ENCODE assay signal across 20 mouse cellular contexts in the genomic region with DNA sequence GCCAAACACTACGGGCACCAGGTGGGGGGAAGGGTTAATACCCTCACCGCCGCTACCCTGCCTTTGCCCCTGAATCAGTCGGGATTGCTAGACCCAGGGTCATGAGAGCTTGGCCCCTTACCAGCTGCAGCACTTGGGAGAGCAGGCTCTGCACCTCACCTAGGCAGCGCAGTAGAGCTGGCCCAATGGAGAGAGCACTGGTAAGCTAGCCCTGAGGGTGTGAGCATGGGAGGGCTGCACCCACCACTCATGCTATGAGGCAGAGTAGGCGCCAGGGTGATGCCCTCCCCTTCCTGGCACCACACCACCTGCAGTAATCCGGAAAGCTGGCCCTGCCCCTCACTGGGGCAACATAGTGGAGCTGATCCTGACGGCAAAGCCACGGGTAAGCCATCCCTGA.
DNase-seq lines count a peak whose midpoint lies in the region; ATAC-seq and TF ChIP-seq lines count a peak whose summit lies in the region.
"Had no signal": no experiment of that assay in that cellular context is flagged by ENCODE, and none has a peak within 500 bp of the region (broad histone marks: within the 10 kb centered on the region; RNA-seq: fewer than 3 reads in every experiment).

No protein-coding gene starts in this region.

- no peaks in the 10 kb centered on the region for H3K36me3 ChIP-seq in heart, embryonic 14.5 days (ENCODE audit: control insufficient read depth, insufficient read depth, low read length)
- H3K36me3 ChIP-seq in midbrain, embryonic 14.5 days (ENCODE audit: control insufficient read depth, insufficient read depth, low read length): no peaks in the 10 kb centered on the region
- H3K36me3 ChIP-seq in midbrain, embryonic 10.5 days: no peaks in the 10 kb centered on the region
- H3K36me3 ChIP-seq in embryonic facial prominence, embryonic 13.5 days: no peaks in the 10 kb centered on the region
- H3K36me3 ChIP-seq in stomach, embryonic 14.5 days (ENCODE audit: control insufficient read depth, insufficient read depth, low read length): no peaks in the 10 kb centered on the region
- no peaks in the 10 kb centered on the region for H3K36me3 ChIP-seq in liver, postnatal 0 days (replicated peaks; ENCODE audit: insufficient read depth, low read length)
- H3K36me3 ChIP-seq: G1E; heart, embryonic 10.5 days had no signal

- H3K4me1 ChIP-seq in heart, embryonic 14.5 days (ENCODE audit: control insufficient read depth in 2 of 2, insufficient read depth in 2 of 2, low read length in 2 of 2): no peaks in the 10 kb centered on the region
- 0 out of 2 replicates have a peak, but pooled peaks cover 7% of the 10 kb centered on the region for H3K4me1 ChIP-seq in midbrain, embryonic 14.5 days (ENCODE audit: control insufficient read depth, insufficient read depth, low read length)
- peaks cover 13% of the 10 kb centered on the region for H3K4me1 ChIP-seq in midbrain, embryonic 10.5 days
- no peaks in the 10 kb centered on the region for H3K4me1 ChIP-seq in embryonic facial prominence, embryonic 13.5 days
- no peaks in the 10 kb centered on the region for H3K4me1 ChIP-seq in stomach, embryonic 14.5 days (ENCODE audit: control insufficient read depth, insufficient read depth, low read length)
- no peaks in the 10 kb centered on the region for H3K4me1 ChIP-seq in liver, postnatal 0 days (ENCODE audit: insufficient read depth)
- H3K4me1 ChIP-seq: heart, embryonic 10.5 days had no signal

- no peak for TF ChIP-seq CTCF in liver, postnatal 0 days (IDR thresholded peaks at IDR 0.05; ENCODE audit: low read depth)

- DNase-seq in heart, postnatal 4 days: no peak
- DNase-seq in midbrain, embryonic 14.5 days: no peak
- no peak for DNase-seq in midbrain, embryonic 10.5 days (ENCODE audit: low spot score)
- DNase-seq in liver, postnatal 0 days: no peak
- DNase-seq in thymus, postnatal 10 days (ENCODE audit: low spot score in 2 of 2): no peak
- DNase-seq: embryo, embryonic 11 days; gastrocnemius, postnatal 10 days; heart, postnatal 14 days; kidney, adult 9 months; kidney, postnatal 36 days; layer of hippocampus, adult 9-11 months; lung, adult 2 months; thymus, postnatal 14 days had no signal

- H3K9me3 ChIP-seq in heart, embryonic 14.5 days (ENCODE audit: control insufficient read depth, low read length): no peaks in the 10 kb centered on the region
- H3K9me3 ChIP-seq in midbrain, embryonic 14.5 days (ENCODE audit: control insufficient read depth, low read length): no peaks in the 10 kb centered on the region
- H3K9me3 ChIP-seq in midbrain, embryonic 10.5 days (replicated peaks): no peaks in the 10 kb centered on the region
- H3K9me3 ChIP-seq in embryonic facial prominence, embryonic 13.5 days: no peaks in the 10 kb centered on the region
- no peaks in the 10 kb centered on the region for H3K9me3 ChIP-seq in stomach, embryonic 14.5 days (ENCODE audit: control insufficient read depth, low read depth, low read length)
- no peaks in the 10 kb centered on the region for H3K9me3 ChIP-seq in liver, postnatal 0 days (ENCODE audit: low read length)
- H3K9me3 ChIP-seq: G1E; heart, embryonic 10.5 days had no signal

- no peak overlapping the region for H3K27ac ChIP-seq in heart, embryonic 14.5 days (replicated peaks in 1 of 2; ENCODE audit: control insufficient read depth in 1 of 2, insufficient read depth in 1 of 2, low read depth in 2 of 2, low read length in 2 of 2)
- H3K27ac ChIP-seq in midbrain, embryonic 14.5 days (replicated peaks; ENCODE audit: low read depth, low read length): no peak overlapping the region
- H3K27ac ChIP-seq in midbrain, embryonic 10.5 days (replicated peaks): no peak overlapping the region
- H3K27ac ChIP-seq in embryonic facial prominence, embryonic 13.5 days: no peak overlapping the region
- H3K27ac ChIP-seq in stomach, embryonic 14.5 days (ENCODE audit: low read length): no peak overlapping the region
- no peak overlapping the region for H3K27ac ChIP-seq in liver, postnatal 0 days (ENCODE audit: low read depth)
- H3K27ac ChIP-seq: heart, embryonic 10.5 days; macrophage had no signal

- 0 out of 2 replicates have a peak, but pooled peaks have one; percentile 31 for ATAC-seq in heart, embryonic 14.5 days (ENCODE audit: insufficient number of reproducible peaks, insufficient read depth, low FRiP score, low read depth)
- 0 out of 2 replicates have a peak, but pooled peaks have one; percentile 24 for ATAC-seq in midbrain, embryonic 14.5 days (ENCODE audit: low FRiP score, low TSS enrichment)
- peak; percentile 37; the same call in 1 of the 2 replicates for ATAC-seq in embryonic facial prominence, embryonic 13.5 days (ENCODE audit: insufficient number of reproducible peaks, insufficient read depth, low FRiP score, low TSS enrichment, low read depth)
- 0 out of 2 replicates have a peak, but pooled peaks have one; percentile 23 for ATAC-seq in stomach, embryonic 14.5 days (ENCODE audit: insufficient number of reproducible peaks, insufficient read depth, low FRiP score, low read depth)
- ATAC-seq in liver, postnatal 0 days: no peak
- ATAC-seq: inflammation-experienced regulatory T-cells, adult 6 months had no signal

- no peak overlapping the region for H3K4me2 ChIP-seq in heart, embryonic 14.5 days (ENCODE audit: low read length)
- H3K4me2 ChIP-seq in midbrain, embryonic 14.5 days (ENCODE audit: low read length): no peak overlapping the region
- H3K4me2 ChIP-seq in embryonic facial prominence, embryonic 13.5 days: no peak overlapping the region
- no peak overlapping the region for H3K4me2 ChIP-seq in stomach, embryonic 14.5 days (replicated peaks; ENCODE audit: low read depth, low read length)
- no peak overlapping the region for H3K4me2 ChIP-seq in liver, postnatal 0 days (ENCODE audit: low read depth, low read length)

- no peaks in the 10 kb centered on the region for H3K27me3 ChIP-seq in heart, embryonic 14.5 days (ENCODE audit: control insufficient read depth, insufficient read depth, low read length)
- no peaks in the 10 kb centered on the region for H3K27me3 ChIP-seq in midbrain, embryonic 14.5 days (ENCODE audit: control insufficient read depth, insufficient read depth, low read length)
- no peaks in the 10 kb centered on the region for H3K27me3 ChIP-seq in midbrain, embryonic 10.5 days (ENCODE audit: low read depth, poor library complexity, severe bottlenecking)
- no peaks in the 10 kb centered on the region for H3K27me3 ChIP-seq in embryonic facial prominence, embryonic 13.5 days
- no peaks in the 10 kb centered on the region for H3K27me3 ChIP-seq in stomach, embryonic 14.5 days (ENCODE audit: control insufficient read depth, insufficient read depth, low read length)
- H3K27me3 ChIP-seq in liver, postnatal 0 days (ENCODE audit: insufficient read depth, low read length): no peaks in the 10 kb centered on the region

- no peak for TF ChIP-seq EP300 in liver, postnatal 0 days (IDR thresholded peaks at IDR 0.05; ENCODE audit: low read depth)

- H3K9ac ChIP-seq in heart, embryonic 14.5 days (ENCODE audit: low read length): no peak overlapping the region
- no peak overlapping the region for H3K9ac ChIP-seq in midbrain, embryonic 14.5 days (replicated peaks; ENCODE audit: low read length)
- H3K9ac ChIP-seq in embryonic facial prominence, embryonic 13.5 days: no peak overlapping the region
- H3K9ac ChIP-seq in stomach, embryonic 14.5 days (replicated peaks; ENCODE audit: low read depth, low read length): no peak overlapping the region
- H3K9ac ChIP-seq in liver, postnatal 0 days (replicated peaks): no peak overlapping the region

- H3K4me3 ChIP-seq in heart, embryonic 14.5 days (ENCODE audit: control insufficient read depth in 1 of 2, insufficient read depth in 1 of 2, low read depth in 1 of 2, low read length in 2 of 2): no peak overlapping the region
- no peak overlapping the region for H3K4me3 ChIP-seq in midbrain, embryonic 14.5 days (replicated peaks; ENCODE audit: low read depth, low read length)
- H3K4me3 ChIP-seq in midbrain, embryonic 10.5 days: no peak overlapping the region
- H3K4me3 ChIP-seq in embryonic facial prominence, embryonic 13.5 days: no peak overlapping the region
- H3K4me3 ChIP-seq in stomach, embryonic 14.5 days (ENCODE audit: low read depth, low read length): no peak overlapping the region
- H3K4me3 ChIP-seq in liver, postnatal 0 days (ENCODE audit: low read depth, low read length): no peak overlapping the region
- H3K4me3 ChIP-seq: heart, embryonic 10.5 days had no signal

- WGBS in heart, embryonic 14.5 days: 77% methylated on average over 9 of the region's 9 CpGs
- WGBS in midbrain, embryonic 14.5 days: 83% methylated on average over 9 of the region's 9 CpGs
- 84% methylated on average over 9 of the region's 9 CpGs for WGBS in midbrain, embryonic 10.5 days
- 69% methylated on average over 9 of the region's 9 CpGs for WGBS in embryonic facial prominence, embryonic 13.5 days
- 78% methylated on average over 9 of the region's 9 CpGs for WGBS in stomach, embryonic 14.5 days
- WGBS in liver, postnatal 0 days (ENCODE audit: insufficient replicate concordance): 71% methylated on average over 9 of the region's 9 CpGs
